Mouse (Mus musculus): ENCODE data around the gene Gm42878.

DNA sequence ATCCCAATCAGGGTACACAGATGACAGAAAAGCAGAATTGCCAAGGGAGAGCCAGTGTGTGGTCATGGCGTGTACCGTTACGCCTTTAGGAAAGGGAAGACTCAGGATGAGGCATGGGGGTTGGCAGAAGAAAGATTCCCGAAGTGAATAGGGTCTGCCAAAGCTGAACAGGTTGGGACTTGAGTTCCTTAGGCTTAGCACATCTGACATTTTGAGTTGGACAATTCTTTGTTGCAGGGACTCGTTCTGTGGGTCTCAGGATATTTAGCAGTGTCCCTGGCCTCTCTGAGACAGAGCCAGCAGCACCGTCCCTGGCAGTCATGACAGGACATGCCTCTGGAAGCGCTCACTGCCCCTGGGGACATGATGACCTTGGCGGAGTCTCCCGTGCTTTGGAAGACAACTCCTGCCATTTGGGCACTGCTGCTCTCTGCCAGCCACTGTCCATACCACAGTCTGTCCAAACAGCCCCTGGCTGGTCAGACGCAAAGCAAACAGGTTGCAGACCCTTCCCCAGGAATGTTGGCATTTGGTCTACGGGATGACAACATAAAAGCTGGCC is 31.7 kb upstream of the Gm42878 start:
- no peak for TF ChIP-seq POLR2A (IDR thresholded peaks at IDR 0.05; ENCODE audit: borderline replicate concordance, extremely low read depth, low read depth, low read length)
- no peak for TF ChIP-seq CTCF (IDR thresholded peaks at IDR 0.05; ENCODE audit: insufficient read depth, low read length)

All from lung, adult 2 months (tissue).